Mouse (Mus musculus) stomach, postnatal 0 days (tissue): ENCODE measurements around the gene Rprd1b. TPM values are rescaled to one million over a fixed set of nuclear protein-coding genes. Genes with fewer than 3 reads are reported as not detected.

Experiments
- ATAC-seq: fragments of 200-750 bp; cut with Nextera tagmentation; 2 replicates; pipeline ENCODE4 v1.8.0; 2017; ENCODE audit not compliant: low FRiP score, low TSS enrichment
- DNase-seq: peaks from one replicate; pipeline ENCODE4 v3.0.0-alpha.2; 2016; ENCODE audit warnings: low spot score
- H3K27ac ChIP-seq: fragments of 300-500 bp; sonication (generic); replicated peaks from 2 replicates; pipeline ENCODE4 v1.5.1; 2014; ENCODE audit warnings: mild to moderate bottlenecking, control low read depth
- H3K27me3 ChIP-seq: fragments of 300-500 bp; sonication (generic); 2 replicates; pipeline ENCODE4 v1.6.1; 2014; ENCODE audit warnings: low read length; ENCODE audit not compliant: control insufficient read depth, insufficient read depth
- H3K36me3 ChIP-seq: fragments of 300-500 bp; sonication (generic); 2 replicates; pipeline ENCODE4 v1.6.1; 2014; ENCODE audit warnings: low read length, mixed read lengths; ENCODE audit not compliant: control insufficient read depth, insufficient read depth
- H3K4me1 ChIP-seq: fragments of 300-500 bp; sonication (generic); replicated peaks from 2 replicates; pipeline ENCODE4 v1.6.1; 2014; ENCODE audit warnings: antibody characterized with exemption; ENCODE audit not compliant: control insufficient read depth, insufficient read depth
- H3K4me2 ChIP-seq: fragments of 300-500 bp; sonication (generic); replicated peaks from 2 replicates; pipeline ENCODE4 v1.6.1; 2014; ENCODE audit warnings: low read depth, mild to moderate bottlenecking, control low read depth, moderate library complexity
- H3K4me3 ChIP-seq: fragments of 300-500 bp; sonication (generic); 2 replicates; pipeline ENCODE4 v1.5.1; 2014; ENCODE audit warnings: low read depth, low read length, control low read depth
- H3K9ac ChIP-seq: fragments of 300-500 bp; sonication (generic); 2 replicates; pipeline ENCODE4 v1.6.1; 2014; ENCODE audit warnings: mild to moderate bottlenecking, low read length, control low read depth, mixed read lengths
- H3K9me3 ChIP-seq: fragments of 300-500 bp; sonication (generic); 2 replicates; pipeline ENCODE4 v1.6.1; 2016; ENCODE audit warnings: low read length; ENCODE audit not compliant: control insufficient read depth
- CTCF ChIP-seq: IDR thresholded peaks from 2 replicates; pipeline ENCODE4 v1.5.1; 2016; ENCODE audit warnings: antibody characterized with exemption, low read depth, mild to moderate bottlenecking, moderate library complexity
- EP300 ChIP-seq: optimal IDR thresholded peaks from 2 replicates; pipeline ENCODE3; 2016; ENCODE audit warnings: antibody characterized with exemption
- WGBS: fragments of 180-500 bp; shearing (Covaris S2); extraction: QIAGEN DNeasy Blood & Tissue Kit; methylation state at CpG from one replicate; pipeline ENCODE4 v1.1.7; 2014; 5-methylcytosine and 5-hydroxymethylcytosine counted together
- polyA plus RNA-seq: library from polyadenylated mRNA; unstranded; fragments of >200 nt; fragmentation: Nextera tagmentation; extraction: Ambion mirVana; gene quantifications from 2 replicates; pipeline ENCODE4 v1.2.1, GENCODE M21; 2015

Gene Rprd1b
- polyA plus RNA-seq, 1 experiment from 2014 or later, result 20.3 TPM

GRCm38 (mm10) chr2:157988416-157989190, 39.7 kb upstream of the Rprd1b start:
- no peak overlapping the region for H3K27ac ChIP-seq
- H3K9me3 ChIP-seq, result no peaks in the 10 kb centered on the region
- TF ChIP-seq CTCF (no peak), EP300 (no peak)
- WGBS, result 59% methylated on average over 7 of the region's 7 CpGs
- ATAC-seq (no peak), DNase-seq (no peak)
- no peak overlapping the region for H3K9ac ChIP-seq
- no peak overlapping the region for H3K4me2 ChIP-seq
- no peaks in the 10 kb centered on the region for H3K4me1 ChIP-seq
- H3K27me3 ChIP-seq, result no peaks in the 10 kb centered on the region
- no peak overlapping the region for H3K4me3 ChIP-seq
- H3K36me3 ChIP-seq, result peaks cover 12% of the 10 kb centered on the region; the same call in 1 of the 2 replicates

- H3K4me2 ChIP-seq, result no peak overlapping the region
- H3K36me3 ChIP-seq, result peaks cover 14% of the 10 kb centered on the region; the same call in 1 of the 2 replicates
- no peaks in the 10 kb centered on the region for H3K9me3 ChIP-seq
- no peak overlapping the region for H3K4me3 ChIP-seq
- no peaks in the 10 kb centered on the region for H3K4me1 ChIP-seq
- no peaks in the 10 kb centered on the region for H3K27me3 ChIP-seq
- DNase-seq, result peak; percentile 29
- WGBS, result 87% methylated on average over 2 of the region's 2 CpGs
- peak; percentile 76 for TF ChIP-seq CTCF
- TF ChIP-seq EP300, result no peak
- no peak overlapping the region for H3K9ac ChIP-seq
- no peak overlapping the region for H3K27ac ChIP-seq
- no peak for ATAC-seq
Measured at GRCm38 (mm10) chr2:157989946-157990345, 38.4 kb upstream of the Rprd1b start.

GRCm38 (mm10) chr2:157991026-157991425, 37.3 kb upstream of the Rprd1b start:
- Histone ChIP-seq H3K4me2 (no peak overlapping the region), H3K9ac (no peak overlapping the region), H3K4me3 (no peak overlapping the region), H3K36me3 (peaks cover 11% of the 10 kb centered on the region; the same call in 1 of the 2 replicates), H3K27ac (no peak overlapping the region), H3K9me3 (no peaks in the 10 kb centered on the region), H3K27me3 (no peaks in the 10 kb centered on the region), H3K4me1 (no peaks in the 10 kb centered on the region)
- no peak for DNase-seq
- WGBS, result 70% methylated on average over 6 of the region's 6 CpGs
- no peak for ATAC-seq
- no peak for TF ChIP-seq CTCF
- TF ChIP-seq EP300, result no peak

- 92% methylated on average over 4 of the region's 4 CpGs for WGBS
- Histone ChIP-seq H3K4me2 (no peak overlapping the region), H3K36me3 (peaks cover 11% of the 10 kb centered on the region; the same call in 1 of the 2 replicates), H3K9me3 (no peaks in the 10 kb centered on the region), H3K9ac (no peak overlapping the region), H3K4me1 (no peaks in the 10 kb centered on the region), H3K27ac (no peak overlapping the region), H3K27me3 (no peaks in the 10 kb centered on the region), H3K4me3 (no peak overlapping the region)
- TF ChIP-seq CTCF (no peak), EP300 (no peak)
- DNase-seq, result no peak
- ATAC-seq, result no peak
Measured at GRCm38 (mm10) chr2:157992501-157992900, 35.8 kb upstream of the Rprd1b start.

- H3K4me2 ChIP-seq, result no peak overlapping the region
- no peaks in the 10 kb centered on the region for H3K4me1 ChIP-seq
- H3K27me3 ChIP-seq, result no peaks in the 10 kb centered on the region
- ATAC-seq, result no peak
- H3K9ac ChIP-seq, result no peak overlapping the region
- no peak for DNase-seq
- H3K36me3 ChIP-seq, result peaks cover 2% of the 10 kb centered on the region; the same call in 1 of the 2 replicates
- H3K4me3 ChIP-seq, result no peak overlapping the region
- H3K9me3 ChIP-seq, result no peaks in the 10 kb centered on the region
- WGBS, result 75% methylated on average over 3 of the region's 3 CpGs
- no peak for TF ChIP-seq CTCF
- no peak for TF ChIP-seq EP300
- no peak overlapping the region for H3K27ac ChIP-seq
Measured at GRCm38 (mm10) chr2:157998817-157999216, 29.5 kb upstream of the Rprd1b start.

- Histone ChIP-seq H3K4me2 (no peak overlapping the region), H3K4me3 (no peak overlapping the region), H3K27me3 (no peaks in the 10 kb centered on the region), H3K9ac (no peak overlapping the region), H3K36me3 (peaks cover 4% of the 10 kb centered on the region; the same call in 1 of the 2 replicates), H3K4me1 (no peaks in the 10 kb centered on the region), H3K27ac (no peak overlapping the region), H3K9me3 (no peaks in the 10 kb centered on the region)
- 63% methylated on average over 6 of the region's 6 CpGs for WGBS
- ATAC-seq (no peak), DNase-seq (no peak)
- no peak for TF ChIP-seq EP300
- no peak for TF ChIP-seq CTCF
Measured at GRCm38 (mm10) chr2:158004620-158005019, 23.7 kb upstream of the Rprd1b start.
